Mouse (Mus musculus) retina, adult 2 months (tissue): ENCODE data around the gene Dynlt1c.
"Not testable (repeated sequence)": the region's sequence is repeated elsewhere in the genome, so short reads cannot be mapped to it uniquely, and the experiment has no call there.

Experiments used
- DNase-seq: peaks from one replicate; pipeline ENCODE4 v3.0.0-alpha.2; 2012; ENCODE audit warnings: low read depth, low spot score

Dynlt1c gene

GRCm38 (mm10) chr17:6619271-6619670 lies 17.8 kb downstream of the Dynlt1c start:
- not testable (repeated sequence) for DNase-seq

- not testable (repeated sequence) for DNase-seq
These were observed 18.6 kb downstream of the Dynlt1c start for GRCm38 (mm10) chr17:6620035-6620434.

- not testable (repeated sequence) for DNase-seq
These were observed 19.4 kb downstream of the Dynlt1c start for GRCm38 (mm10) chr17:6620730-6621451.

GRCm38 (mm10) chr17:6621976-6622375 lies 20.5 kb downstream of the Dynlt1c start:
- DNase-seq, result not testable (repeated sequence)

- DNase-seq, result not testable (repeated sequence)
These were observed 23.6 kb downstream of the Dynlt1c start for GRCm38 (mm10) chr17:6624926-6625558.

- DNase-seq, result not testable (repeated sequence)
These were observed 28.9 kb downstream of the Dynlt1c start for GRCm38 (mm10) chr17:6630398-6630797.

GRCm38 (mm10) chr17:6632850-6633249 lies 31.4 kb downstream of the Dynlt1c start:
- not testable (repeated sequence) for DNase-seq

- not testable (repeated sequence) for DNase-seq
These were observed 34.3 kb downstream of the Dynlt1c start for GRCm38 (mm10) chr17:6635781-6636180.

- no peak for DNase-seq
These were observed 35.4 kb downstream of the Dynlt1c start for GRCm38 (mm10) chr17:6636861-6637260.

- not testable (repeated sequence) for DNase-seq
These were observed 36.0 kb downstream of the Dynlt1c start for GRCm38 (mm10) chr17:6637434-6637833.

GRCm38 (mm10) chr17:6638444-6638843 lies 37.0 kb downstream of the Dynlt1c start:
- not testable (repeated sequence) for DNase-seq

- not testable (repeated sequence) for DNase-seq
These were observed 38.0 kb downstream of the Dynlt1c start for GRCm38 (mm10) chr17:6639486-6639885.

- not testable (repeated sequence) for DNase-seq
These were observed 38.7 kb downstream of the Dynlt1c start for GRCm38 (mm10) chr17:6640044-6640637.

GRCm38 (mm10) chr17:6640771-6641429 lies 39.4 kb downstream of the Dynlt1c start:
- not testable (repeated sequence) for DNase-seq

- DNase-seq, result not testable (repeated sequence)
These were observed 42.7 kb downstream of the Dynlt1c start for GRCm38 (mm10) chr17:6644210-6644609.

- not testable (repeated sequence) for DNase-seq
These were observed 43.2 kb downstream of the Dynlt1c start for GRCm38 (mm10) chr17:6644673-6645072.

- DNase-seq, result not testable (repeated sequence)
These were observed 44.2 kb downstream of the Dynlt1c start for GRCm38 (mm10) chr17:6645668-6646067.

GRCm38 (mm10) chr17:6646841-6647240 lies 45.4 kb downstream of the Dynlt1c start:
- DNase-seq, result not testable (repeated sequence)

- not testable (repeated sequence) for DNase-seq
These were observed 46.0 kb downstream of the Dynlt1c start for GRCm38 (mm10) chr17:6647452-6647851.

GRCm38 (mm10) chr17:6650904-6651565 lies 49.6 kb downstream of the Dynlt1c start:
- DNase-seq, result not testable (repeated sequence)

GRCm38 (mm10) chr17:6653341-6653946 lies 52.0 kb downstream of the Dynlt1c start:
- DNase-seq, result not testable (repeated sequence)
